ENCODE assay signal across 14 mouse cellular contexts in the genomic region with DNA sequence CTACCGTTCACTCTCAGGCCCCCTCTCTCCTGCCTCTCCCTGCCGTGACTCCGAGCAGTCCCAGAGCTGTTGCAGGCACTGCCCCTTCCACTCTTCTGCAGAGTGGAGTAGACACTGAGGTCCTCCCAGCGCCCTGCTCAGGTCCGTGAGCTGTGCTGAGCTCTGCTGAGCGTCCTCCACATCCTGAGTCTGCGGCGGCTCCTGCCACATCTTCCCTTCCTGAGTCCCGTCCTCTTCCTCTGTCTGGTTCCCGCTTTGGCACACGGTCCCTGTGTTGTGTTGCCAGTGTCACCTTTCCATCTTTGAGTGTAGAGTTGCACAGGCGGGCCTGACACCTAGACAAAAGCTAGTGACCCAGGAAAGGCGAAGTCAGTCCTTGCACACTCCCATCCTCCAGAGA. TPM values are rescaled to one million over a fixed set of nuclear protein-coding genes. Genes with fewer than 3 reads are reported as not detected.
A peak's percentile ranks its signal among the peaks of the same experiment; 100 is the strongest.
DNase-seq lines count a peak whose midpoint lies in the region; ATAC-seq and TF ChIP-seq lines count a peak whose summit lies in the region.
"Had no signal": no experiment of that assay in that cellular context is flagged by ENCODE, and none has a peak within 500 bp of the region (broad histone marks: within the 10 kb centered on the region; RNA-seq: fewer than 3 reads in every experiment).

No protein-coding gene starts in this region.

- 0 out of 2 replicates have a peak overlapping the region, but pooled peaks have one; percentile 2 for H3K4me2 ChIP-seq in kidney, postnatal 0 days (ENCODE audit: low read length)
- H3K4me2 ChIP-seq in embryonic facial prominence, embryonic 15.5 days (replicated peaks) = no peak overlapping the region
- peak overlapping the region; percentile 37 for H3K4me2 ChIP-seq in liver, embryonic 11.5 days

- peaks cover 12% of the 10 kb centered on the region; the same call in 1 of the 2 replicates for H3K4me1 ChIP-seq in kidney, postnatal 0 days (replicated peaks; ENCODE audit: insufficient read depth, low read length)
- peaks cover 20% of the 10 kb centered on the region for H3K4me1 ChIP-seq in embryonic facial prominence, embryonic 15.5 days
- H3K4me1 ChIP-seq in liver, embryonic 11.5 days (replicated peaks; ENCODE audit: control insufficient read depth, insufficient read depth, low read length) = peaks cover 46% of the 10 kb centered on the region

- DNase-seq in kidney, postnatal 0 days (ENCODE audit: low spot score) = peak; percentile 70
- no peak for DNase-seq in kidney, adult 18-20 months
- DNase-seq in embryo, embryonic 10.5 days (ENCODE audit: low spot score) = peak; percentile 4
- no peak for DNase-seq in liver, embryonic 11.5 days (ENCODE audit: low spot score)
- no peak for DNase-seq in left cerebral cortex, adult 9 months (ENCODE audit: low spot score in 2 of 2)
- DNase-seq in layer of hippocampus, postnatal 10 days (ENCODE audit: low spot score in 2 of 2) = no peak
- no peak for DNase-seq in layer of hippocampus, adult 18-20 months (ENCODE audit: low spot score in 2 of 2)
- DNase-seq: adrenal gland, postnatal 36 days; cerebellum, postnatal 25 days; gastrocnemius, postnatal 10 days; layer of hippocampus, adult 9-11 months; right cerebral cortex, postnatal 14 days had no signal

- peak overlapping the region; percentile 79 for H3K27ac ChIP-seq in kidney, postnatal 0 days
- H3K27ac ChIP-seq in embryonic facial prominence, embryonic 15.5 days (replicated peaks) = 0 out of 2 replicates have a peak overlapping the region, but pooled peaks have one; percentile 44
- peak overlapping the region; percentile 87 for H3K27ac ChIP-seq in liver, embryonic 11.5 days (ENCODE audit: low read depth, low read length)

- no peaks in the 10 kb centered on the region for H3K27me3 ChIP-seq in kidney, postnatal 0 days (ENCODE audit: insufficient read depth, low read length)
- H3K27me3 ChIP-seq in embryonic facial prominence, embryonic 15.5 days = no peaks in the 10 kb centered on the region
- no peaks in the 10 kb centered on the region for H3K27me3 ChIP-seq in liver, embryonic 11.5 days (replicated peaks; ENCODE audit: control insufficient read depth, insufficient read depth, low read length)

- 22% methylated on average over 13 of the region's 13 CpGs for WGBS in kidney, postnatal 0 days
- WGBS in embryonic facial prominence, embryonic 15.5 days = 61% methylated on average over 13 of the region's 13 CpGs
- 66% methylated on average over 13 of the region's 13 CpGs for WGBS in liver, embryonic 11.5 days

- no peak for ATAC-seq in kidney, postnatal 0 days (replicated peaks; ENCODE audit: low FRiP score, low read depth)
- ATAC-seq in embryonic facial prominence, embryonic 15.5 days (ENCODE audit: insufficient number of reproducible peaks, low FRiP score, low TSS enrichment, low read depth) = no peak; the same call in 1 of the 2 replicates
- ATAC-seq in liver, embryonic 11.5 days (replicated peaks; ENCODE audit: low FRiP score) = no peak

- no peak overlapping the region for H3K9ac ChIP-seq in kidney, postnatal 0 days (ENCODE audit: low read depth, low read length)
- no peak overlapping the region for H3K9ac ChIP-seq in embryonic facial prominence, embryonic 15.5 days
- peak overlapping the region; percentile 43; the same call in 1 of the 2 replicates for H3K9ac ChIP-seq in liver, embryonic 11.5 days (ENCODE audit: low read depth, low read length)

- TF ChIP-seq CTCF in kidney, postnatal 0 days (IDR thresholded peaks at IDR 0.05; ENCODE audit: low read depth) = no peak

- no peaks in the 10 kb centered on the region for H3K9me3 ChIP-seq in kidney, postnatal 0 days (replicated peaks; ENCODE audit: low read length)
- no peaks in the 10 kb centered on the region for H3K9me3 ChIP-seq in embryonic facial prominence, embryonic 15.5 days (replicated peaks)
- H3K9me3 ChIP-seq in liver, embryonic 11.5 days (ENCODE audit: control insufficient read depth, low read length) = no peaks in the 10 kb centered on the region

- no peak overlapping the region for H3K4me3 ChIP-seq in kidney, postnatal 0 days (replicated peaks; ENCODE audit: low read depth, low read length)
- H3K4me3 ChIP-seq in embryonic facial prominence, embryonic 15.5 days (replicated peaks) = no peak overlapping the region
- no peak overlapping the region for H3K4me3 ChIP-seq in liver, embryonic 11.5 days (ENCODE audit: low read depth, low read length)
- H3K4me3 ChIP-seq: myocyte had no signal

- H3K36me3 ChIP-seq in kidney, postnatal 0 days (ENCODE audit: insufficient read depth, low read length) = peaks cover 29% of the 10 kb centered on the region
- H3K36me3 ChIP-seq in embryonic facial prominence, embryonic 15.5 days = peaks cover 50% of the 10 kb centered on the region
- peaks cover 14% of the 10 kb centered on the region; the same call in 1 of the 2 replicates for H3K36me3 ChIP-seq in liver, embryonic 11.5 days (ENCODE audit: control insufficient read depth, insufficient read depth, low read length)

RNA-seq across cellular contexts. Expression of a gene that starts 42.4 kb away (rescaled TPM):
- polyA plus RNA-seq in kidney, postnatal 0 days (2015; fragmentation: Nextera tagmentation; extraction: Ambion mirVana) = 1.1 and 1.2 TPM in 2 replicates
- 2.9 and 3.3 TPM in 2 replicates for polyA plus RNA-seq in embryonic facial prominence, embryonic 15.5 days (2015; fragmentation: Nextera tagmentation; extraction: Ambion mirVana)
- polyA plus RNA-seq in liver, embryonic 11.5 days (2014; fragmentation: Nextera tagmentation; extraction: Ambion mirVana) = 2.0 and 2.1 TPM in 2 replicates
- 10 to 100 TPM; 22.6 to 24.7 TPM for total RNA-seq in layer of hippocampus, postnatal 10 days (2021)
- 10 to 100 TPM; 18.5 to 19.4 TPM for total RNA-seq in layer of hippocampus, adult 18-20 months (2021)

RNA-seq across cellular contexts. Expression of a gene that starts 56.5 kb away (rescaled TPM):
- 31.3 and 36.8 TPM in 2 replicates for polyA plus RNA-seq in kidney, postnatal 0 days (2015; fragmentation: Nextera tagmentation; extraction: Ambion mirVana)
- polyA plus RNA-seq in embryonic facial prominence, embryonic 15.5 days (2015; fragmentation: Nextera tagmentation; extraction: Ambion mirVana) = 25.9 and 27.7 TPM in 2 replicates
- polyA plus RNA-seq in liver, embryonic 11.5 days (2014; fragmentation: Nextera tagmentation; extraction: Ambion mirVana) = 14.3 and 17.1 TPM in 2 replicates
- total RNA-seq in layer of hippocampus, postnatal 10 days (2021) = 100 to 1,000 TPM; 338 to 353 TPM
- 100 to 1,000 TPM; 275 to 296 TPM for total RNA-seq in layer of hippocampus, adult 18-20 months (2021)

Comparison
In these comparisons a context has a peak if more than half of its experiments do, and no peak if none do; other contexts are left out.
1. DNase-seq: peak in kidney, postnatal 0 days (single experiment) and embryo, embryonic 10.5 days (single experiment); none in kidney, adult 18-20 months (single experiment), liver, embryonic 11.5 days (single experiment), left cerebral cortex, adult 9 months (0 of 2), layer of hippocampus, postnatal 10 days (0 of 2) and layer of hippocampus, adult 18-20 months (0 of 2).
2. Peak in every context shown above with its lines, with median percentiles within 50 percentile points of each other: H3K27ac ChIP-seq.